Mouse (Mus musculus) stomach, embryonic 16.5 days (tissue): ENCODE measurements around the gene Fez1. TPM values are rescaled to one million over a fixed set of nuclear protein-coding genes. Genes with fewer than 3 reads are reported as not detected.
A peak's percentile ranks its signal among the peaks of the same experiment; 100 is the strongest.

Source experiments
- ATAC-seq: fragments of 200-750 bp; cut with Nextera tagmentation; 2 replicates; pipeline ENCODE4 v1.8.0; 2017; ENCODE audit warnings: moderate number of reproducible peaks, moderate TSS enrichment; ENCODE audit not compliant: insufficient read depth, low FRiP score
- H3K27ac ChIP-seq: fragments of 300-500 bp; sonication (generic); 2 replicates; pipeline ENCODE4 v1.5.1; 2014; ENCODE audit warnings: low read length
- H3K27me3 ChIP-seq: fragments of 300-500 bp; sonication (generic); 2 replicates; pipeline ENCODE4 v1.6.1; 2014; ENCODE audit warnings: low read length, control low read depth, mixed read lengths; ENCODE audit not compliant: control insufficient read depth, insufficient read depth
- H3K36me3 ChIP-seq: fragments of 300-500 bp; sonication (generic); 2 replicates; pipeline ENCODE4 v1.6.1; 2014; ENCODE audit warnings: low read length; ENCODE audit not compliant: control insufficient read depth, insufficient read depth
- H3K4me1 ChIP-seq: fragments of 300-500 bp; sonication (generic); 2 replicates; pipeline ENCODE4 v1.6.1; 2014; ENCODE audit warnings: low read length, control low read depth, mixed read lengths; ENCODE audit not compliant: control insufficient read depth, insufficient read depth
- H3K4me2 ChIP-seq: fragments of 300-500 bp; sonication (generic); 2 replicates; pipeline ENCODE4 v1.6.1; 2014; ENCODE audit warnings: low read depth, low read length, mixed read lengths
- H3K4me3 ChIP-seq: fragments of 300-500 bp; sonication (generic); replicated peaks from 2 replicates; pipeline ENCODE4 v1.5.1; 2014; ENCODE audit warnings: mild to moderate bottlenecking, low read length
- H3K9ac ChIP-seq: fragments of 300-500 bp; sonication (generic); 2 replicates; pipeline ENCODE4 v1.6.1; 2014; ENCODE audit warnings: low read length
- H3K9me3 ChIP-seq: fragments of 300-500 bp; sonication (generic); replicated peaks from 2 replicates; pipeline ENCODE4 v1.6.1; 2016; ENCODE audit warnings: low read length, control low read depth; ENCODE audit not compliant: control insufficient read depth
- WGBS: fragments of 180-500 bp; shearing (Covaris S2); extraction: QIAGEN DNeasy Blood & Tissue Kit; methylation state at CpG from one replicate; pipeline ENCODE4 v1.1.7; 2014; 5-methylcytosine and 5-hydroxymethylcytosine counted together
- polyA plus RNA-seq: library from polyadenylated mRNA; unstranded; fragments of >200 nt; fragmentation: Nextera tagmentation; extraction: Ambion mirVana; gene quantifications from 2 replicates; pipeline ENCODE4 v1.2.1, GENCODE M21; 2015

Gene Fez1
- polyA plus RNA-seq, 1 experiment from 2014 or later, result 14.4 TPM

DNA sequence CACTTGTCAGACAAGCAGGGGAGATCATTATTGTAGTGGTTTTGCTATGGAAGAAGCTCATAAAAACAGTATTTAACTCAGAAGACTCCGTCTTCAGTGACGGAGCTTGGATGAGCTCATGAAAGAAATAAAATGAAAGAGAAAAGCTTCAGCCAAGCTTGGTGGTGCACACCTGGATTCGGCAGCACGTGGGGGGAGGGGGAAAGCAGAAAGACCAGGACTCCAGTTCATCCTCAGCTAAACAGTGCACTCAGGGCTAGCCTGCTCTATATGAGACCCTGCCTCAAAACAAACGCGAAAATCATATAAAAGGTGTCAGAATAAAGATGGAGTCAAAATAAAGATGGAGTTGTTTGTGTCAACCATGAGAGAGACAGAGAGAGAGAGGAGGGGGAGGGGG lies 18.3 kb upstream of the Fez1 start:
- 75% methylated on average over 6 of the region's 6 CpGs for WGBS
- Histone ChIP-seq H3K4me2 (no peak overlapping the region), H3K4me3 (no peak overlapping the region), H3K27ac (no peak overlapping the region), H3K9me3 (no peaks in the 10 kb centered on the region), H3K4me1 (no peaks in the 10 kb centered on the region), H3K9ac (no peak overlapping the region), H3K27me3 (no peaks in the 10 kb centered on the region), H3K36me3 (no peaks in the 10 kb centered on the region)
- ATAC-seq, result no peak

GRCm38 (mm10) chr9:36803926-36804325 lies 17.7 kb upstream of the Fez1 start:
- H3K4me1 ChIP-seq, result no peaks in the 10 kb centered on the region
- H3K9ac ChIP-seq, result no peak overlapping the region
- ATAC-seq, result no peak
- no peaks in the 10 kb centered on the region for H3K9me3 ChIP-seq
- no peaks in the 10 kb centered on the region for H3K27me3 ChIP-seq
- H3K4me3 ChIP-seq, result no peak overlapping the region
- 62% methylated on average over 3 of the region's 3 CpGs for WGBS
- no peaks in the 10 kb centered on the region for H3K36me3 ChIP-seq
- no peak overlapping the region for H3K27ac ChIP-seq
- H3K4me2 ChIP-seq, result no peak overlapping the region

GRCm38 (mm10) chr9:36805256-36805975 lies 16.2 kb upstream of the Fez1 start:
- no peak for ATAC-seq
- H3K4me1 ChIP-seq, result no peaks in the 10 kb centered on the region

DNA sequence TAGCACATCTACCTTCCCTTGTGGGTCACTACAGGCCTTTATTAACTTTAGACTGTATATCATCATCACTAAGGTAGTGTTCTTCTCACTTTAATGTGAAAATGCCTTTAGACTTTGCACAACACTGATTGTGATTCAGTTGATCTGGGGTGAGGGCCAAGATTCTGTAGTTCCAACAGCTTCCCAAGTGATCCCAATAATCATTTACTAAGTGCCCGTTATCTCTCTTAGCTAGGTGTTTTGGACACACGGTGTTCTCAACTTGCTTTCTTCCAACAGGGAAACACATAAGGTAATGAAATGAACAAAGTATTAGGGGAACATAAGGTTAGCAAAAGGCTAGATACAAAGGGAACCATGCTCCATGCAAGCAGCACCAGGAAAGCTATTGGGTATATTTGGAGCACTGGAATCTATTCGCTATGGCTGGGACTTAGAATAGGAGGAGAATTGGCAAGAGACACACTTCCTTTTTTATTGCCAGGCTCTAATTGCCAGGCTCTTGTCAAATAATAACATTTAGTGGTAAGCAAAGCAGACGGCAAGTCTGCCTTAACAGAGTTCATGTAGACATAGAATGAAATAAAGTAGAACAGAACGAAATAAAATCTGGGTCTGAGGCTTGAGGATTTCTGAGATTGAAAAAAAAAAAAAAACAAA lies 13.4 kb upstream of the Fez1 start:
- ATAC-seq, result no peak
- no peaks in the 10 kb centered on the region for H3K36me3 ChIP-seq
- H3K4me2 ChIP-seq, result no peak overlapping the region
- no peaks in the 10 kb centered on the region for H3K27me3 ChIP-seq
- no peak overlapping the region for H3K4me3 ChIP-seq
- no peaks in the 10 kb centered on the region for H3K9me3 ChIP-seq
- H3K9ac ChIP-seq, result no peak overlapping the region
- 73% methylated on average over 5 of the region's 5 CpGs for WGBS
- no peaks in the 10 kb centered on the region for H3K4me1 ChIP-seq
- no peak overlapping the region for H3K27ac ChIP-seq

More at GRCm38 (mm10) chr9:36805256-36805975, 16.2 kb upstream of the Fez1 start:
- 79% methylated on average over 3 of the region's 3 CpGs for WGBS
- Histone ChIP-seq H3K9me3 (no peaks in the 10 kb centered on the region), H3K9ac (no peak overlapping the region), H3K4me2 (no peak overlapping the region), H3K27me3 (no peaks in the 10 kb centered on the region), H3K36me3 (no peaks in the 10 kb centered on the region), H3K27ac (no peak overlapping the region), H3K4me3 (no peak overlapping the region)

DNA sequence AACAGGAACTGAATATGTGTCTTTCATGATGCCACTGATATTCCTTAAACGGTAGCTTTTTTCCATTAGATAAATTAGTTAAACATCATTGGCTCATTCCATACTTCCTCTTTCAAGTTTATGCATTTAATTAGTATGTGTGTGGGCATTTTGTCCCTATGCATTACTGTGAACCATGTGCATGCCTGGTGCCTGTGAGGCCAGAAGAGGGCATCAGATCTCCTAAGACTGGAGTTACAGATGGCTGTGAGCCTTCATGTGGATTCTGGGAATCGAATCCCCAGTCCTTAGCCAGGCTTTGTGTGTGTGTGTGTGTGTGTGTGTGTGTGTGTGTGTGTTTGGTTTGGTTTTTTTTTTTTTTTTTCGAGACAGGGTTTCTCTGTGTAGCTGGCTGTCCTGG lies 7.2 kb upstream of the Fez1 start:
- Histone ChIP-seq H3K36me3 (no peaks in the 10 kb centered on the region), H3K9ac (no peak overlapping the region), H3K27ac (no peak overlapping the region), H3K27me3 (no peaks in the 10 kb centered on the region), H3K9me3 (no peaks in the 10 kb centered on the region), H3K4me3 (no peak overlapping the region), H3K4me1 (no peaks in the 10 kb centered on the region), H3K4me2 (no peak overlapping the region)
- ATAC-seq, result no peak
- 65% methylated on average over 3 of the region's 3 CpGs for WGBS

DNA sequence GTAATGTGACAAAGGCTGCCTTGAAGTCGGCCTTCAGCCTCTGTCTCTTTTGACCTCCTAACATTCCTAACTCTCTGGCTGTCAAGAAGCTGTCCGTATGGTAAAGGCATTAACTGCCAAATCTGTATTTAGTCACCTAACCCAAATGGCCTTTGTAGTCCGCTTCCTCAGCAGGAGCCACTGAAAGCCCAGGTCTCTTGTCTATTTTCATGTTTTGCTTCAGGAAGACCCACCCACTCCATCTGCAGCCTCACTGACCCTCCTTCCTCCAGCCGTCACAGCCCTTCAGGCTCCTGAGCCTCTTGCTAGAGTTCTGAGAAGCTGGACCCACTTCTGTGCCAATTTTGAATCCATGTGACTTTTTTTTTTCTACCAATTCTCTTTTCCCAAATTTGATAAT lies 2.8 kb upstream of the Fez1 start:
- Histone ChIP-seq H3K27ac (no peak overlapping the region), H3K36me3 (no peaks in the 10 kb centered on the region), H3K4me2 (no peak overlapping the region), H3K4me1 (0 out of 2 replicates have a peak, but pooled peaks cover 4% of the 10 kb centered on the region), H3K9ac (no peak overlapping the region), H3K27me3 (no peaks in the 10 kb centered on the region), H3K9me3 (no peaks in the 10 kb centered on the region), H3K4me3 (no peak overlapping the region)
- WGBS, result 54% methylated on average over 4 of the region's 4 CpGs
- no peak for ATAC-seq

- H3K4me3 ChIP-seq, result no peak overlapping the region
- 0 out of 2 replicates have a peak, but pooled peaks cover 4% of the 10 kb centered on the region for H3K4me1 ChIP-seq
- no peaks in the 10 kb centered on the region for H3K36me3 ChIP-seq
- ATAC-seq, result no peak
- no peak overlapping the region for H3K27ac ChIP-seq
- no peaks in the 10 kb centered on the region for H3K27me3 ChIP-seq
- 42% methylated on average over 9 of the region's 9 CpGs for WGBS
- no peaks in the 10 kb centered on the region for H3K9me3 ChIP-seq
- peak overlapping the region; percentile 22 for H3K4me2 ChIP-seq
- H3K9ac ChIP-seq, result no peak overlapping the region
Observed at GRCm38 (mm10) chr9:36820969-36821643, 558 bp upstream of the Fez1 start.

DNA sequence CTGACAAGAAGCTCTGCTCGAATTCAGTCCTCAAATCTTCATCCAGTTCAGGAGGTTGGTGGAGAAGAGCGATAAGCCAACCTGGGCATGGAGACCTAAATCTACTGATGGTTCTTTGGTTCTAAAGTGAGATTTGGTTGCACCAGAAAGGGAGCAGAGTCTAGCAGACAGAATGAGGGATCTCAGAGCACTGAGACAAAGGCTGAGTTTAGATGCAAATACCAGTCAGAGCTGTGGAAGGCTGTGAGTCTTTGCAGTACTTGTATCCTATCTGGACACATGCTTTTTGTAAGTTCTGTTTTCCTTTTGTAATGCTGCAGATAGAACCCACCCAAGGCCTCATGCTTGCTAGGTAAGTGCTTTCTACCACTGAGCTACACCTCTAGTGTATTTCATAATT lies 360 bp downstream of the Fez1 start:
- Histone ChIP-seq H3K4me2 (no peak overlapping the region), H3K4me1 (0 out of 2 replicates have a peak, but pooled peaks cover 4% of the 10 kb centered on the region), H3K27ac (no peak overlapping the region), H3K9ac (no peak overlapping the region), H3K4me3 (no peak overlapping the region), H3K9me3 (no peaks in the 10 kb centered on the region), H3K27me3 (no peaks in the 10 kb centered on the region), H3K36me3 (no peaks in the 10 kb centered on the region)
- WGBS, result 29% methylated on average over 2 of the region's 2 CpGs
- no peak for ATAC-seq
